Mouse (Mus musculus): ENCODE data around the gene Srgap2.
"Not testable (repeated sequence)": the region's sequence is repeated elsewhere in the genome, so short reads cannot be mapped to it uniquely, and the experiment has no call there.

The Srgap2 gene

GRCm38 (mm10) chr1:131288938-131289337 is 238.2 kb downstream of the Srgap2 start:
- DNase-seq (ENCODE audit: low read depth, low spot score): no peak

- DNase-seq (ENCODE audit: low read depth, low spot score): no peak
These were observed 239.9 kb downstream of the Srgap2 start for GRCm38 (mm10) chr1:131287267-131287666.

GRCm38 (mm10) chr1:131286803-131287202 is 240.3 kb downstream of the Srgap2 start:
- no peak for DNase-seq (ENCODE audit: low read depth, low spot score)

- no peak for DNase-seq (ENCODE audit: low read depth, low spot score)
These were observed 242.5 kb downstream of the Srgap2 start for GRCm38 (mm10) chr1:131284616-131285015.

GRCm38 (mm10) chr1:131284167-131284566 is 243.0 kb downstream of the Srgap2 start:
- no peak for DNase-seq (ENCODE audit: low read depth, low spot score)

GRCm38 (mm10) chr1:131281731-131282130 is 245.4 kb downstream of the Srgap2 start:
- no peak for DNase-seq (ENCODE audit: low read depth, low spot score)

GRCm38 (mm10) chr1:131280280-131280679 is 246.9 kb downstream of the Srgap2 start:
- no peak for DNase-seq (ENCODE audit: low read depth, low spot score)

- DNase-seq (ENCODE audit: low read depth, low spot score): no peak
These were observed 247.7 kb downstream of the Srgap2 start, which contains the start of gene Ikbke for GRCm38 (mm10) chr1:131279456-131279776. Ikbke (minus strand) TSS chr1:131279606.

GRCm38 (mm10) chr1:131278606-131279455 is 248.3 kb downstream of the Srgap2 start:
- DNase-seq (ENCODE audit: low read depth, low spot score): no peak

GRCm38 (mm10) chr1:131276831-131277230 is 250.3 kb downstream of the Srgap2 start:
- no peak for DNase-seq (ENCODE audit: low read depth, low spot score)

- DNase-seq (ENCODE audit: low read depth, low spot score): no peak
These were observed 251.6 kb downstream of the Srgap2 start for GRCm38 (mm10) chr1:131275577-131275976.

GRCm38 (mm10) chr1:131274725-131275539 is 252.2 kb downstream of the Srgap2 start:
- DNase-seq (ENCODE audit: low read depth, low spot score): no peak

GRCm38 (mm10) chr1:131269797-131270578 is 257.2 kb downstream of the Srgap2 start:
- DNase-seq (ENCODE audit: low read depth, low spot score): peak; percentile 69

- DNase-seq (ENCODE audit: low read depth, low spot score): no peak
These were observed 258.4 kb downstream of the Srgap2 start for GRCm38 (mm10) chr1:131268776-131269175.

- no peak for DNase-seq (ENCODE audit: low read depth, low spot score)
These were observed 263.2 kb downstream of the Srgap2 start for GRCm38 (mm10) chr1:131263905-131264304.

- peak; percentile 58 for DNase-seq (ENCODE audit: low read depth, low spot score)
These were observed 266.9 kb downstream of the Srgap2 start for GRCm38 (mm10) chr1:131260309-131260656.

GRCm38 (mm10) chr1:131259632-131260308 is 267.4 kb downstream of the Srgap2 start:
- DNase-seq (ENCODE audit: low read depth, low spot score): no peak

GRCm38 (mm10) chr1:131257288-131257687 is 269.9 kb downstream of the Srgap2 start:
- no peak for DNase-seq (ENCODE audit: low read depth, low spot score)

GRCm38 (mm10) chr1:131252516-131253250 is 274.5 kb downstream of the Srgap2 start:
- not testable (repeated sequence) for DNase-seq (ENCODE audit: low read depth, low spot score)
